Mouse (Mus musculus) neural tube, embryonic 13.5 days (tissue): ENCODE measurements at regions not wholly inside any gene's neighbourhood (a gene's known extent, or its start where the extent isn't known, plus 50 kb on each side); places are given as distances from the start of the nearest gene placed in this dataset.
"Not testable (repeated sequence)": the region's sequence is repeated elsewhere in the genome, so short reads cannot be mapped to it uniquely, and the experiment has no call there.

ENCODE experiments used
- ATAC-seq: fragments of 200-750 bp; cut with Nextera tagmentation; 2 replicates; pipeline ENCODE4 v1.8.0; 2017; ENCODE audit warnings: low read depth, mild to moderate bottlenecking, moderate TSS enrichment, moderate library complexity
- H3K27ac ChIP-seq: fragments of 300-500 bp; sonication (generic); replicated peaks from 2 replicates; pipeline ENCODE4 v1.5.1; 2015; ENCODE audit warnings: moderate library complexity, mild to moderate bottlenecking, inconsistent platforms
- H3K27me3 ChIP-seq: fragments of 300-500 bp; sonication (generic); 2 replicates; pipeline ENCODE4 v1.6.1; 2015; ENCODE audit warnings: mild to moderate bottlenecking, inconsistent platforms
- H3K36me3 ChIP-seq: fragments of 300-500 bp; sonication (generic); 2 replicates; pipeline ENCODE4 v1.6.1; 2015; ENCODE audit warnings: mild to moderate bottlenecking, inconsistent platforms
- H3K4me1 ChIP-seq: fragments of 300-500 bp; sonication (generic); replicated peaks from 2 replicates; pipeline ENCODE4 v1.6.1; 2015; ENCODE audit warnings: inconsistent platforms
- H3K4me2 ChIP-seq: fragments of 300-500 bp; sonication (generic); 2 replicates; pipeline ENCODE4 v1.6.1; 2015; ENCODE audit warnings: inconsistent platforms, mild to moderate bottlenecking, moderate library complexity
- H3K4me3 ChIP-seq: fragments of 300-500 bp; sonication (generic); 2 replicates; pipeline ENCODE4 v1.5.1; 2015; ENCODE audit warnings: mild to moderate bottlenecking, inconsistent platforms
- H3K9ac ChIP-seq: fragments of 300-500 bp; sonication (generic); 2 replicates; pipeline ENCODE4 v1.6.1; 2015; ENCODE audit warnings: moderate library complexity, mild to moderate bottlenecking, inconsistent platforms
- H3K9me3 ChIP-seq: fragments of 300-500 bp; sonication (generic); 2 replicates; pipeline ENCODE4 v1.6.1; 2016; ENCODE audit warnings: inconsistent platforms
- WGBS: fragments of 180-500 bp; shearing (Covaris S2); methylation state at CpG from one replicate; pipeline ENCODE4 v1.1.7; 2015; 5-methylcytosine and 5-hydroxymethylcytosine counted together

DNA sequence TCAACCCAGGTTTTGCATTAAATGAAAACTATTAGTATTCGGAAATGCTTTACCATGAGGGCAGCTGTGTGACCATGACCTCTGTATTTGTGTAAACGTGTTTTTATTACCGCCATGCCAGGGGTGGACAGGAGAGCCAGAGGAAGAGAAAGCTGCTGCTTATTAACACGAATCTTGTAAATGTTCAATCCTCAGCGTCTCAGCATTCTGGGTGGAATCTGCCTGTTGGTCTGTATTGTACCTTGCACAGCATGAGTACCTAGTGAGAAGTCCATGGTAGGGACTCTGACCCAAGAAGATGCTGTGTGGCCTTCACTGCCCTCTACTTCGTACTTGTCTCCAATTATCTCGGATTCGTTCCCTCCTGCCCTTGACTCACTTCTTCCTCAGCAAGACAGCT, 378.6 kb upstream of the Zfp703 start:
- no peak overlapping the region for H3K4me3 ChIP-seq
- no peaks in the 10 kb centered on the region for H3K27me3 ChIP-seq
- WGBS, result 92% methylated on average over 8 of the region's 8 CpGs
- H3K36me3 ChIP-seq, result no peaks in the 10 kb centered on the region
- no peak overlapping the region for H3K9ac ChIP-seq
- H3K9me3 ChIP-seq, result no peaks in the 10 kb centered on the region
- no peak for ATAC-seq
- peaks cover 38% of the 10 kb centered on the region for H3K4me1 ChIP-seq
- no peak overlapping the region for H3K4me2 ChIP-seq
- no peak overlapping the region for H3K27ac ChIP-seq

DNA sequence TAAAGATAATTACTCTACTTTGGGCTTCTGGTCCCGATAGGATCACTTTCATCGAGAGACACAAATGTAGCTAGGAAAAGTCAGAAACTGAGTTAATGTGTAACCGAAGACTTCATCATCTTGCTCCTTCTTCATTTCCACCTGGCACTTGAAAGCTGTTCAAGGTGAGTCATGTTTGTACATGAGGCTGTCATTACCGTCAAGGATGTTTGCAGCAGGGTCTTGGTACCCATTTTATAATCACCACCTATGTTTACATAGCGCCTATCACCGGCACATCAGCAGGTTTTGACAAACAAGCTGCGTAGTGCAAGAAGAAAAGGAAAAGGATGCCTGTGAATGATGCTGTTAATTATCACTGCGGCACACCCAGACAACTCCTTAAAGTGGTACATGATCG, 377.0 kb upstream of the Zfp703 start:
- no peaks in the 10 kb centered on the region for H3K9me3 ChIP-seq
- no peak for ATAC-seq
- WGBS, result 96% methylated on average over 9 of the region's 9 CpGs
- no peak overlapping the region for H3K4me2 ChIP-seq
- no peak overlapping the region for H3K27ac ChIP-seq
- H3K36me3 ChIP-seq, result no peaks in the 10 kb centered on the region
- no peak overlapping the region for H3K9ac ChIP-seq
- no peak overlapping the region for H3K4me3 ChIP-seq
- peaks cover 22% of the 10 kb centered on the region for H3K4me1 ChIP-seq
- H3K27me3 ChIP-seq, result no peaks in the 10 kb centered on the region

DNA sequence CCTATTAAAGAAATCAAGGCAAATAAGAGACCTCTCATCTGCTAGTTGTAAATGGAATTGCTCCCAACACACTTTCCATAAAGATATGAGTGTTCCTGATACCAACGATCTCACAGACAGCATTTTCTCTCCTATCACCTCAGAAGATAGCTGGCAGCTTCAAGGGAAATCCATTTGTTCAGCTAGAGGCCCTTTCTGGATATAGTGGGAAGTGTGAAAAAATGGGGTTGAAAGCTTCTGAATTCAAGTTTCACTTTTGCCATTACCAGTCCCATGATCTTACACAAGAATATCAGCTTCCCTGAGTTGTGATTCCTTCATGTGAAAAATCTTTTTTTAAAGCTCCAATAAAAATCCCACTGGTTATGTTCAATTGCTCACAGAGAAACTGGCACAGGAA, 369.1 kb upstream of the Zfp703 start:
- H3K4me1 ChIP-seq, result no peaks in the 10 kb centered on the region
- no peaks in the 10 kb centered on the region for H3K27me3 ChIP-seq
- ATAC-seq, result no peak
- H3K9me3 ChIP-seq, result 0 out of 2 replicates have a peak, but pooled peaks cover 5% of the 10 kb centered on the region
- H3K36me3 ChIP-seq, result no peaks in the 10 kb centered on the region
- WGBS, result 87% methylated on average over 1 of the region's 1 CpGs
- no peak overlapping the region for H3K4me3 ChIP-seq
- H3K4me2 ChIP-seq, result no peak overlapping the region
- no peak overlapping the region for H3K9ac ChIP-seq
- H3K27ac ChIP-seq, result no peak overlapping the region

- Histone ChIP-seq H3K27me3 (no peaks in the 10 kb centered on the region), H3K4me1 (no peaks in the 10 kb centered on the region), H3K9me3 (0 out of 2 replicates have a peak, but pooled peaks cover 5% of the 10 kb centered on the region), H3K27ac (no peak overlapping the region), H3K4me3 (no peak overlapping the region), H3K36me3 (no peaks in the 10 kb centered on the region), H3K9ac (no peak overlapping the region), H3K4me2 (no peak overlapping the region)
- WGBS, result 57% methylated on average over 3 of the region's 3 CpGs
- no peak for ATAC-seq
Measured at GRCm38 (mm10) chr8:26608588-26608987, 368.5 kb upstream of the Zfp703 start.

DNA sequence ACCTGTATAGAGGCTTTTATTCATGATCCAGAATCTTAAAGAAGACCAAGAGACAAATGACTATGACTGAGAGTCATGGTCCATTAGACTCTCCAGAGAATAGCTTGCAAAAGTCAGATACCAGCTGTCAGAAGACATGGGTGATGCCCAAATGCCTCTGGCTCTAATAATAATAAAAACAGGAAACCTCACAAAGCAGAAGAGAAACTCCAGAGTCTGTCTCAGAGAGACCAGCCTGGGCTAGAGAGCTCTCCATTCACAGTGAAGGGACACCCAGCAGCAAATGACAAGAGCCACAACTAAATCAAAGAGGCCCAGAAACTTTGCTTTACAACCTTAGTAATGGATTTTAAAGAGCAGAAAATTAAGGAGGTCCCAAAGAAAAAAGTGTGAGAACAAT, 365.0 kb upstream of the Zfp703 start:
- no peak overlapping the region for H3K4me3 ChIP-seq

DNA sequence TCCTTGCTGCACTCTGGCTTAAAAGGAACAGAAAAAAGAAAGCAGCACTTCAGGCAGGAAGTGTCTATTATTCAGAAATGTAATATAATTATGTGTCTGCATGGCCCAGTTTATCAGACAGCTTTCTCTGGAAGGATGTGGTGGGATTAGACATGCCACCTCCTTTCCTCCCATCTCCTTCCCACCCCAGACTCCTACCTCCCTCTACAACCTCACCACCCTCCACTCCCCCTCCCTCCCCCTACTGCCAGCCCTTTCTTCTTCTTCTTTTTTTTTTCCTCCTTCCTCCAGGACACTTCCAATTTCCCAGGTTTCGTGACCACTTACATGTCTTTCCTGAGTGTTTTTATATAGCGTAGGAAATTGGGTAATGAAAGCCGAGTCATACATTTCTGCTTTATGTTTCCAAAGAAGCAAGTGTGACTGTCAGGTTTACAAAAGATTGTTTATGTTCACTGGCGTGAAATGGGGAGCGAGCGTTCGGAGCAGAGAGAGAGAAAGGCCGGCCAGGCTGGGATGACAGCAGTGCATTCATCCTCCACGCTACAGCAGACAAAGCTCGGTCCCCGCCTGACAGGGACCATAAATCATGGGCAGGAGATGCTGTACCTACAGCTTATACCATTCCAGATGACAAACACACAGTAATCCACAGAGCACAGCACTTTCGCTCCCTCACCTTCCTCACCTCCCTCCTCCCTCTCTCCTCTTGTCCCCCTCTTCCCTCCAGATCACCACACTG, 354.6 kb upstream of the Zfp703 start:
- H3K9ac ChIP-seq, result 0 out of 2 replicates have a peak overlapping the region, but pooled peaks have one; percentile 43
- peaks cover 13% of the 10 kb centered on the region; the same call in 1 of the 2 replicates for H3K27me3 ChIP-seq
- WGBS, result 4% methylated on average over 12 of the region's 12 CpGs
- H3K9me3 ChIP-seq, result no peaks in the 10 kb centered on the region; the same call in 1 of the 2 replicates
- ATAC-seq, result peak; percentile 83
- no peaks in the 10 kb centered on the region for H3K36me3 ChIP-seq
- H3K4me1 ChIP-seq, result peaks cover 43% of the 10 kb centered on the region
- no peak overlapping the region for H3K4me3 ChIP-seq
- peak overlapping the region; percentile 42 for H3K4me2 ChIP-seq
- peak overlapping the region; percentile 68 for H3K27ac ChIP-seq

More for the DNA sequence above, 365.0 kb upstream of the Zfp703 start:
- Histone ChIP-seq H3K36me3 (no peaks in the 10 kb centered on the region), H3K9ac (no peak overlapping the region), H3K4me1 (no peaks in the 10 kb centered on the region), H3K27me3 (no peaks in the 10 kb centered on the region), H3K4me2 (no peak overlapping the region), H3K9me3 (0 out of 2 replicates have a peak, but pooled peaks cover 5% of the 10 kb centered on the region), H3K27ac (no peak overlapping the region)
- ATAC-seq, result no peak

GRCm38 (mm10) chr8:26626186-26626585, 350.9 kb upstream of the Zfp703 start:
- peaks cover 13% of the 10 kb centered on the region; the same call in 1 of the 2 replicates for H3K27me3 ChIP-seq
- H3K27ac ChIP-seq, result peak overlapping the region; percentile 79
- H3K36me3 ChIP-seq, result no peaks in the 10 kb centered on the region
- WGBS, result 6% methylated on average over 14 of the region's 14 CpGs
- H3K9me3 ChIP-seq, result no peaks in the 10 kb centered on the region
- peaks cover 49% of the 10 kb centered on the region for H3K4me1 ChIP-seq
- peak; percentile 72 for ATAC-seq
- H3K4me3 ChIP-seq, result no peak overlapping the region
- no peak overlapping the region for H3K9ac ChIP-seq
- peak overlapping the region; percentile 42 for H3K4me2 ChIP-seq

GRCm38 (mm10) chr8:26626651-26627077, 350.5 kb upstream of the Zfp703 start:
- peak overlapping the region; percentile 79 for H3K27ac ChIP-seq
- no peaks in the 10 kb centered on the region for H3K9me3 ChIP-seq
- peaks cover 45% of the 10 kb centered on the region for H3K4me1 ChIP-seq
- peak overlapping the region; percentile 42 for H3K4me2 ChIP-seq
- 7% methylated on average over 17 of the region's 17 CpGs for WGBS
- H3K36me3 ChIP-seq, result no peaks in the 10 kb centered on the region
- no peak overlapping the region for H3K4me3 ChIP-seq
- peak; percentile 66 for ATAC-seq
- H3K9ac ChIP-seq, result peak overlapping the region; percentile 10; the same call in 1 of the 2 replicates
- peaks cover 15% of the 10 kb centered on the region for H3K27me3 ChIP-seq

GRCm38 (mm10) chr8:26627191-26627891, 349.8 kb upstream of the Zfp703 start:
- Histone ChIP-seq H3K4me1 (peaks cover 38% of the 10 kb centered on the region), H3K27ac (peak overlapping the region; percentile 79), H3K9ac (0 out of 2 replicates have a peak overlapping the region, but pooled peaks have one; percentile 10), H3K27me3 (peaks cover 18% of the 10 kb centered on the region), H3K36me3 (no peaks in the 10 kb centered on the region), H3K9me3 (no peaks in the 10 kb centered on the region), H3K4me2 (peak overlapping the region; percentile 42), H3K4me3 (no peak overlapping the region)
- ATAC-seq, result 0 out of 2 replicates have a peak, but pooled peaks have one; percentile 2
- 31% methylated on average over 18 of the region's 18 CpGs for WGBS

DNA sequence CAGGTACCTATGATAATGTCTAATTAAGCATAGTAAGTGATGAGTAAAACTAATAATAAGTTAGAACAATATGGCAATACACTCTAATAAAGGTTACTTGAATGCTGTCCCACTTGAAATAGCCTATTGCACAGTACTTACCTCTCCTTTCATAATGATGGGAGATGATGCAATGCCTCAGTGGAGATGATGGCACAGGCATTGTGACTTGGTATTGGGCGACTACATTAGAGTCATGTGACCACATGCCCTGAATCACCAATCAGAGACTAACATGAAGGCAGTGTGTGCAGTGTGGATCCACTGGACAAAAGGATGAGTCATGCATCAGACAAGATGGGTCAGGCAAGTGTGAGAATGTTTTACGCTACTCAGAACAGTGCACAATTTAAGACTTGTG, 346.6 kb upstream of the Zfp703 start:
- Histone ChIP-seq H3K4me2 (no peak overlapping the region), H3K4me3 (no peak overlapping the region), H3K4me1 (peaks cover 25% of the 10 kb centered on the region), H3K36me3 (no peaks in the 10 kb centered on the region), H3K9ac (no peak overlapping the region), H3K27me3 (peaks cover 11% of the 10 kb centered on the region), H3K27ac (no peak overlapping the region), H3K9me3 (no peaks in the 10 kb centered on the region)
- ATAC-seq, result no peak
- WGBS, result 86% methylated on average over 2 of the region's 2 CpGs

DNA sequence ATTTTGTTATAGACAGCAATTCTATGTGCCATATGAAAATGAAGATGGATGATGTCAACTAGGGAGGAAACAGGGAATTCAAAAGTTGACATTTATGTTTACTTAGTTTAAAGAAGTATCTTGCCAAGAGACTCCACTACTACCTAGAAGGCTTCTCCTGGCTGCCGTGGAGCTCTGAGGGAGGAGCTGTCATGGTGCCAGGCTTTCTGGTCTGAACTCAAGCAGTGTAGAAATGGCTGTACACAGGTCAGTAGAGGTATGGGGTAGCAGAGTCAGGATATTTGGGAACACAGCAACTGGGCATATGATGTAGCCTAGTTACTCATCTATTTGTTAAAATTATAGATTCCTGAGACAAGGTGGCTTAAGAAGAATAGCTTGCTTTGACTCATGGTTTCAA, 341.4 kb upstream of the Zfp703 start:
- no peaks in the 10 kb centered on the region for H3K36me3 ChIP-seq
- H3K27ac ChIP-seq, result no peak overlapping the region
- no peak for ATAC-seq
- 91% methylated on average over 1 of the region's 1 CpGs for WGBS
- H3K9ac ChIP-seq, result no peak overlapping the region
- H3K4me1 ChIP-seq, result no peaks in the 10 kb centered on the region
- peaks cover 13% of the 10 kb centered on the region for H3K27me3 ChIP-seq
- no peak overlapping the region for H3K4me2 ChIP-seq
- no peak overlapping the region for H3K4me3 ChIP-seq
- H3K9me3 ChIP-seq, result no peaks in the 10 kb centered on the region

- H3K9me3 ChIP-seq, H3K4me1 ChIP-seq, H3K27me3 ChIP-seq, H3K27ac ChIP-seq, H3K36me3 ChIP-seq, H3K4me2 ChIP-seq, H3K4me3 ChIP-seq, H3K9ac ChIP-seq, ATAC-seq: not testable (repeated sequence)
- 83% methylated on average over 7 of the region's 7 CpGs for whole genome bisulfite sequencing
Measured at GRCm38 (mm10) chr8:26645375-26645774, 331.8 kb upstream of the Zfp703 start.
